Mouse (Mus musculus) left cerebral cortex, adult 18-20 months (tissue): ENCODE results near the gene Speer4f2. TPM values are rescaled to one million over a fixed set of nuclear protein-coding genes. Genes with fewer than 3 reads are reported as not detected.

Experiments used
- total RNA-seq, 2 experiments: library from RNA; stranded (reverse); gene quantifications; 2 replicates each; pipeline ENCODE4 v1.2.3; 2021

Gene Speer4f2
- total RNA-seq, 2 experiments from 2014 or later = not detected

Other genes with a start within 250 kb of the Speer4f2 start
- not detected for gene Speer4f1, start 102.9 kb downstream of the Speer4f2 start, total RNA-seq
- gene Sema3c, start 201.1 kb downstream of the Speer4f2 start, total RNA-seq = 10 to 100 TPM; 15.9 to 16.0 TPM